24 mouse cellular contexts compared by ENCODE assay signal in genomic region chr4:118199093-118199492, GRCm38 (mm10).
"Had no signal": no experiment of that assay in that cellular context is flagged by ENCODE, and none has a peak within 500 bp of the region (broad histone marks: within the 10 kb centered on the region; RNA-seq: fewer than 3 reads in every experiment).

No protein-coding gene starts in this region.

- H3K36me3 ChIP-seq: heart, embryonic 10.5 days; heart, embryonic 12.5 days; hindbrain, embryonic 10.5 days; hindbrain, embryonic 12.5 days; intestine, embryonic 15.5 days; limb, embryonic 10.5 days; limb, embryonic 12.5 days had no signal

- H3K4me3 ChIP-seq: gastrocnemius, adult 2 months; heart, embryonic 10.5 days; heart, embryonic 12.5 days; hindbrain, embryonic 10.5 days; hindbrain, embryonic 12.5 days; intestine, embryonic 15.5 days; layer of hippocampus, adult 2 months; left cerebral cortex, adult 2 months; limb, embryonic 10.5 days; limb, embryonic 12.5 days had no signal

- H3K9me3 ChIP-seq: heart, embryonic 10.5 days; heart, embryonic 12.5 days; hindbrain, embryonic 10.5 days; hindbrain, embryonic 12.5 days; intestine, embryonic 15.5 days; limb, embryonic 10.5 days; limb, embryonic 12.5 days had no signal

- DNase-seq: gastrocnemius, adult 2 months; gastrocnemius, postnatal 10 days; gastrocnemius, postnatal 25 days; heart, adult 18-20 months; heart, postnatal 10 days; heart, postnatal 4 days; kidney, adult 18-20 months; kidney, adult 8-10 months; kidney, postnatal 10 days; kidney, postnatal 25 days; kidney, postnatal 4 days had no signal

- ATAC-seq: hindbrain, embryonic 16.5 days; inflammation-experienced regulatory T-cells, adult 6 months; intestine, embryonic 15.5 days; intestine, postnatal 0 days had no signal

- H3K27ac ChIP-seq: gastrocnemius, adult 2 months; heart, embryonic 10.5 days; hindbrain, embryonic 10.5 days; hindbrain, embryonic 12.5 days; hindbrain, embryonic 14.5 days; intestine, embryonic 15.5 days; layer of hippocampus, adult 2 months; left cerebral cortex, adult 2 months; limb, embryonic 10.5 days; limb, embryonic 12.5 days had no signal

- H3K4me1 ChIP-seq: hindbrain, embryonic 10.5 days; hindbrain, embryonic 12.5 days; intestine, embryonic 15.5 days; limb, embryonic 10.5 days; limb, embryonic 12.5 days had no signal

- H3K4me2 ChIP-seq: heart, embryonic 12.5 days; hindbrain, embryonic 12.5 days; hindbrain, embryonic 14.5 days; intestine, embryonic 15.5 days; limb, embryonic 12.5 days had no signal

- H3K27me3 ChIP-seq: heart, embryonic 12.5 days; hindbrain, embryonic 12.5 days; intestine, embryonic 15.5 days; limb, embryonic 12.5 days had no signal

- H3K9ac ChIP-seq: heart, embryonic 12.5 days; hindbrain, embryonic 12.5 days; hindbrain, embryonic 14.5 days; intestine, embryonic 15.5 days; limb, embryonic 12.5 days had no signal
